Mouse (Mus musculus) lung, embryonic 14.5 days (tissue): ENCODE results near the gene 2310039H08Rik. TPM values are rescaled to one million over a fixed set of nuclear protein-coding genes. Genes with fewer than 3 reads are reported as not detected.

ENCODE experiments used
- ATAC-seq: fragments of 200-750 bp; cut with Nextera tagmentation; 2 replicates; pipeline ENCODE4 v1.8.0; 2017; ENCODE audit warnings: mild to moderate bottlenecking, moderate TSS enrichment, moderate library complexity; ENCODE audit not compliant: insufficient read depth
- DNase-seq: peaks from one replicate; pipeline ENCODE4 v3.0.0-alpha.2; 2015
- H3K27ac ChIP-seq: fragments of 300-500 bp; sonication (generic); 2 replicates; pipeline ENCODE4 v1.5.1; 2014; ENCODE audit warnings: low read depth, mild to moderate bottlenecking, moderate library complexity
- H3K27me3 ChIP-seq: fragments of 300-500 bp; sonication (generic); 2 replicates; pipeline ENCODE4 v1.6.1; 2014; ENCODE audit warnings: low read length, control low read depth; ENCODE audit not compliant: insufficient read depth
- H3K36me3 ChIP-seq: fragments of 300-500 bp; sonication (generic); 2 replicates; pipeline ENCODE4 v1.6.1; 2014; ENCODE audit warnings: control low read depth; ENCODE audit not compliant: insufficient read depth
- H3K4me1 ChIP-seq: fragments of 300-500 bp; sonication (generic); 2 replicates; pipeline ENCODE4 v1.6.1; 2014; ENCODE audit warnings: antibody characterized with exemption, control low read depth; ENCODE audit not compliant: insufficient read depth
- H3K4me2 ChIP-seq: fragments of 300-500 bp; sonication (generic); 2 replicates; pipeline ENCODE4 v1.6.1; 2014; ENCODE audit warnings: mild to moderate bottlenecking
- H3K4me3 ChIP-seq: fragments of 300-500 bp; sonication (generic); 2 replicates; pipeline ENCODE4 v1.5.1; 2014; ENCODE audit warnings: low read depth, low read length
- H3K9ac ChIP-seq: fragments of 300-500 bp; sonication (generic); 2 replicates; pipeline ENCODE4 v1.6.1; 2014
- H3K9me3 ChIP-seq: fragments of 300-500 bp; sonication (generic); 2 replicates; pipeline ENCODE4 v1.6.1; 2016; ENCODE audit warnings: low read depth, low read length, control low read depth
- CTCF ChIP-seq: IDR thresholded peaks from 2 replicates; pipeline ENCODE4 v1.5.1; 2016; ENCODE audit warnings: antibody characterized with exemption, low read depth
- WGBS: fragments of 180-500 bp; shearing (Covaris S2); extraction: QIAGEN DNeasy Blood & Tissue Kit; methylation state at CpG from one replicate; pipeline ENCODE4 v1.1.7; 2014; 5-methylcytosine and 5-hydroxymethylcytosine counted together
- polyA plus RNA-seq: library from polyadenylated mRNA; unstranded; fragments of >200 nt; fragmentation: Nextera tagmentation; extraction: Ambion mirVana; gene quantifications from 2 replicates; pipeline ENCODE4 v1.2.1, GENCODE M21; 2014

The 2310039H08Rik gene
- polyA plus RNA-seq, 1 experiment from 2014 or later, result 64.7 TPM

DNA sequence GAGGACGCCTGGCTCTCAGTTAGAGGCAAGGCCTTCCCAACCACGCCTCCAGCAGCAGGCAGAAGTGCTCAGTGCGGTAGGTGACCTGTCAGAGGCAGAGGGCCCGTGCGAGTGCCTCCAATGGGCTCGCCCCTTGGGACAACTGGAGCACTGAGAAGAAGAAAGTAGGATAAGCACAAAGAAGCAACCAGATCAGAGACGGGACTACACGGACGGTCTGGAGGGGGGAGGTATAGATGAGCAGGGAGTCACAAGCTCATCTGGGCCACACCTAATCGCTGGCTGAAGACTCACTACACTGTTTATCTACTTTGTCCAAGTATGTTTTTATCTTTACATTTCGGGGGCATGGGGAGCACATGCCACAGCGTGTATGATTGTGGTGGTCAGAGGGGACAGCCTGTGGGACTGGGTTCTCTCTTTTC, 45.3 kb downstream of the 2310039H08Rik start:
- no peak overlapping the region for H3K4me3 ChIP-seq
- H3K4me2 ChIP-seq, result no peak overlapping the region
- H3K27me3 ChIP-seq, result no peaks in the 10 kb centered on the region
- TF ChIP-seq CTCF, result no peak
- ATAC-seq, result no peak
- H3K27ac ChIP-seq, result no peak overlapping the region
- H3K9me3 ChIP-seq, result no peaks in the 10 kb centered on the region
- H3K36me3 ChIP-seq, result peaks cover 20% of the 10 kb centered on the region; the same call in 1 of the 2 replicates
- DNase-seq, result no peak
- H3K9ac ChIP-seq, result no peak overlapping the region
- no peaks in the 10 kb centered on the region for H3K4me1 ChIP-seq
- WGBS, result 84% methylated on average over 12 of the region's 12 CpGs

DNA sequence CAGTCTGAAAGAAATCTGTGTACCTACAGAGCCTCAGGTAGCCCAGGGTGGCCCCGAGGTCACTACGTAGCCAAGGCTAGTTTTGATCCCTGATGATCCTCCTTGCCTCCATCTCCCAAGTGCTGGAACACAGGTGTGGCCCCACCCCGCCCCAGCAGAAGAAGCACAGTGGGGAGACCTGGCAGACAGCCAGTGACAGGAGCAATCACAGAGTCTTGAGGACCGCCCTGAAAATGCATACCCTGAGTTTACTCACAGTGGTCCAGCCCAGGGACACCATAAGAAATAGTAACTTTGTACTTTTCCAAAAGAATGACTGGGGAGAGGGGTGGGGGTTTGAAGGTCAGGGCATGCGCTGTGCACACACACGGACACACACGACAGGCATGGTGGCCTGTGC, 48.2 kb downstream of the 2310039H08Rik start:
- Histone ChIP-seq H3K4me2 (no peak overlapping the region), H3K27me3 (no peaks in the 10 kb centered on the region), H3K9ac (no peak overlapping the region), H3K27ac (no peak overlapping the region), H3K36me3 (peaks cover 34% of the 10 kb centered on the region), H3K4me3 (no peak overlapping the region), H3K4me1 (no peaks in the 10 kb centered on the region), H3K9me3 (no peaks in the 10 kb centered on the region)
- no peak for ATAC-seq
- 91% methylated on average over 7 of the region's 7 CpGs for WGBS
- no peak for DNase-seq
- no peak for TF ChIP-seq CTCF

Other genes starting within 250 kb of the 2310039H08Rik start
- gene Cul9, start 226.2 kb upstream of the 2310039H08Rik start, polyA plus RNA-seq, result 2.8 and 2.9 TPM in 2 replicates
- gene Srf, start 216.5 kb upstream of the 2310039H08Rik start, polyA plus RNA-seq, result 11.4 and 15.1 TPM in 2 replicates
- gene Ptk7, start 143.1 kb upstream of the 2310039H08Rik start, polyA plus RNA-seq, result 79.5 and 99.3 TPM in 2 replicates
- gene Klc4, start 126.6 kb upstream of the 2310039H08Rik start, polyA plus RNA-seq, result 20.2 and 21.4 TPM in 2 replicates
- 113 and 114 TPM in 2 replicates for gene Mrpl2, start 126.4 kb upstream of the 2310039H08Rik start, polyA plus RNA-seq
- 36.6 TPM in 2 replicates for gene Cul7, start 122.3 kb upstream of the 2310039H08Rik start, polyA plus RNA-seq
- gene Rrp36, start 98.3 kb upstream of the 2310039H08Rik start, polyA plus RNA-seq, result 47.6 and 48.5 TPM in 2 replicates
- 123 and 131 TPM in 2 replicates for gene Mea1, start 93.8 kb upstream of the 2310039H08Rik start, polyA plus RNA-seq
- gene Klhdc3, start 91.7 kb upstream of the 2310039H08Rik start, polyA plus RNA-seq, result 108 and 111 TPM in 2 replicates
- 97.6 and 104 TPM in 2 replicates for gene Ppp2r5d, start 67.5 kb upstream of the 2310039H08Rik start, polyA plus RNA-seq
- 23.0 and 25.7 TPM in 2 replicates for gene Pex6, start 61.2 kb upstream of the 2310039H08Rik start, polyA plus RNA-seq
- 0.77 and 1.5 TPM in 2 replicates for gene Gnmt, start 43.5 kb upstream of the 2310039H08Rik start, polyA plus RNA-seq
- gene Cnpy3, start 20.4 kb upstream of the 2310039H08Rik start, polyA plus RNA-seq, result 77.4 and 79.3 TPM in 2 replicates
- 0.24 and 0.37 TPM in 2 replicates for gene Ptcra, start 8.9 kb upstream of the 2310039H08Rik start, polyA plus RNA-seq
- gene Rpl7l1, start 10.0 kb downstream of the 2310039H08Rik start, polyA plus RNA-seq, result 169 and 171 TPM in 2 replicates
- 4.7 and 6.5 TPM in 2 replicates for gene Bicral, start 85.8 kb downstream of the 2310039H08Rik start, polyA plus RNA-seq
- 58.5 and 61.2 TPM in 2 replicates for gene Tbcc, start 118.0 kb downstream of the 2310039H08Rik start, polyA plus RNA-seq
- gene Prph2, start 137.8 kb downstream of the 2310039H08Rik start, polyA plus RNA-seq, result not detected in 2 replicates
- gene Ubr2, start 237.9 kb downstream of the 2310039H08Rik start, polyA plus RNA-seq, result 26.8 and 28.6 TPM in 2 replicates